Mouse (Mus musculus): ENCODE measurements at regions not wholly inside any gene's neighbourhood (a gene's known extent, or its start where the extent isn't known, plus 50 kb on each side); places are given as distances from the start of the nearest gene placed in this dataset.

- Histone ChIP-seq H3K36me3 (ENCODE audit: control insufficient read depth, insufficient read depth) (no peaks in the 10 kb centered on the region), H3K27me3 (ENCODE audit: control insufficient read depth, insufficient read depth, insufficient read length) (peaks cover 70% of the 10 kb centered on the region), H3K4me2 (ENCODE audit: low read depth) (no peak overlapping the region), H3ac (ENCODE audit: control insufficient read depth, insufficient read length) (no peak overlapping the region), H3K79me2 (ENCODE audit: control insufficient read depth, insufficient read depth) (no peaks in the 10 kb centered on the region), H3K4me3 (no peak overlapping the region)
- no peak for TF ChIP-seq REST (IDR thresholded peaks at IDR 0.05; ENCODE audit: insufficient read depth, insufficient read length)
- peak; percentile 94 for TF ChIP-seq CEBPB (IDR thresholded peaks at IDR 0.05; ENCODE audit: insufficient read depth, poor library complexity, severe bottlenecking)
- TF ChIP-seq SRF (IDR thresholded peaks at IDR 0.05; ENCODE audit: control insufficient read depth, insufficient read length, low read depth): no peak
Observed at GRCm38 (mm10) chr17:80891656-80892055, 52.8 kb upstream of the Tmem178 start.

GRCm38 (mm10) chr17:80889095-80889494 is 55.3 kb upstream of the Tmem178 start:
- peaks cover 71% of the 10 kb centered on the region for H3K27me3 ChIP-seq (ENCODE audit: control insufficient read depth, insufficient read depth, insufficient read length)
- TF ChIP-seq MYOG (IDR thresholded peaks at IDR 0.05; ENCODE audit: control insufficient read depth in 1 of 3, insufficient read depth in 1 of 3, insufficient read length in 2 of 3, low read depth in 2 of 3): no peak
- TF ChIP-seq MAX (IDR thresholded peaks at IDR 0.05; ENCODE audit: low read depth): no peak
- TF ChIP-seq CEBPB (IDR thresholded peaks at IDR 0.05; ENCODE audit: insufficient read depth, poor library complexity, severe bottlenecking): no peak
- no peak for TF ChIP-seq REST (IDR thresholded peaks at IDR 0.05; ENCODE audit: insufficient read depth, insufficient read length)
- no peak for TF ChIP-seq SRF (IDR thresholded peaks at IDR 0.05; ENCODE audit: control insufficient read depth, insufficient read length, low read depth)
- TF ChIP-seq TCF3 (IDR thresholded peaks at IDR 0.05; ENCODE audit: insufficient read length, low read depth): no peak
- no peak for TF ChIP-seq USF1 (IDR thresholded peaks at IDR 0.05; ENCODE audit: low read depth)
- no peak for TF ChIP-seq POLR2AphosphoS2 (IDR thresholded peaks at IDR 0.05; ENCODE audit: insufficient read length, low read depth)
- no peak for TF ChIP-seq MYOD1 (IDR thresholded peaks at IDR 0.05; ENCODE audit: control insufficient read depth in 1 of 3, insufficient read length in 2 of 3, low read depth in 2 of 3)
- no peak for TF ChIP-seq POLR2A (IDR thresholded peaks at IDR 0.05; ENCODE audit: insufficient read length, low read depth)
- TF ChIP-seq E2F4 (IDR thresholded peaks at IDR 0.05; ENCODE audit: insufficient read depth): no peak
- TF ChIP-seq TCF12 (IDR thresholded peaks at IDR 0.05; ENCODE audit: insufficient read depth, poor library complexity, severe bottlenecking): no peak
- H3K79me2 ChIP-seq (ENCODE audit: control insufficient read depth, insufficient read depth): no peaks in the 10 kb centered on the region

GRCm38 (mm10) chr17:80887749-80888119 is 56.7 kb upstream of the Tmem178 start:
- Histone ChIP-seq H3ac (ENCODE audit: control insufficient read depth, insufficient read length) (no peak overlapping the region), H3K4me3 (no peak overlapping the region), H3K4me2 (ENCODE audit: low read depth) (no peak overlapping the region), H3K27me3 (ENCODE audit: control insufficient read depth, insufficient read depth, insufficient read length) (peaks cover 71% of the 10 kb centered on the region), H3K79me2 (ENCODE audit: control insufficient read depth, insufficient read depth) (no peaks in the 10 kb centered on the region), H3K36me3 (ENCODE audit: control insufficient read depth, insufficient read depth) (no peaks in the 10 kb centered on the region)
- TF ChIP-seq TCF12 (IDR thresholded peaks at IDR 0.05; ENCODE audit: insufficient read depth, poor library complexity, severe bottlenecking) (no peak), MAX (IDR thresholded peaks at IDR 0.05; ENCODE audit: low read depth) (no peak), TCF3 (IDR thresholded peaks at IDR 0.05; ENCODE audit: insufficient read length, low read depth) (no peak), MYOD1 (IDR thresholded peaks at IDR 0.05; ENCODE audit: control insufficient read depth in 1 of 3, insufficient read length in 2 of 3, low read depth in 2 of 3) (no peak), E2F4 (IDR thresholded peaks at IDR 0.05; ENCODE audit: insufficient read depth) (no peak)

More at GRCm38 (mm10) chr17:80889095-80889494, 55.3 kb upstream of the Tmem178 start:
- Histone ChIP-seq H3K4me3 (no peak overlapping the region), H3K4me2 (ENCODE audit: low read depth) (no peak overlapping the region), H3K36me3 (ENCODE audit: control insufficient read depth, insufficient read depth) (no peaks in the 10 kb centered on the region), H3ac (ENCODE audit: control insufficient read depth, insufficient read length) (no peak overlapping the region)

- Histone ChIP-seq H3K36me3 (ENCODE audit: control insufficient read depth, insufficient read depth) (no peaks in the 10 kb centered on the region), H3K4me2 (ENCODE audit: low read depth) (no peak overlapping the region), H3ac (ENCODE audit: control insufficient read depth, insufficient read length) (no peak overlapping the region), H3K4me3 (no peak overlapping the region), H3K79me2 (ENCODE audit: control insufficient read depth, insufficient read depth) (no peaks in the 10 kb centered on the region), H3K27me3 (ENCODE audit: control insufficient read depth, insufficient read depth, insufficient read length) (peaks cover 72% of the 10 kb centered on the region)
- TF ChIP-seq MYOG (IDR thresholded peaks at IDR 0.05; ENCODE audit: control insufficient read depth in 1 of 3, insufficient read depth in 1 of 3, insufficient read length in 2 of 3, low read depth in 2 of 3) (no peak), USF1 (IDR thresholded peaks at IDR 0.05; ENCODE audit: low read depth) (no peak), POLR2A (IDR thresholded peaks at IDR 0.05; ENCODE audit: insufficient read length, low read depth) (no peak), POLR2AphosphoS2 (IDR thresholded peaks at IDR 0.05; ENCODE audit: insufficient read length, low read depth) (no peak), E2F4 (IDR thresholded peaks at IDR 0.05; ENCODE audit: insufficient read depth) (no peak), MYOD1 (IDR thresholded peaks at IDR 0.05; ENCODE audit: control insufficient read depth in 1 of 3, insufficient read length in 2 of 3, low read depth in 2 of 3) (no peak), TCF3 (IDR thresholded peaks at IDR 0.05; ENCODE audit: insufficient read length, low read depth) (no peak), SRF (IDR thresholded peaks at IDR 0.05; ENCODE audit: control insufficient read depth, insufficient read length, low read depth) (no peak), CEBPB (IDR thresholded peaks at IDR 0.05; ENCODE audit: insufficient read depth, poor library complexity, severe bottlenecking) (no peak), MAX (IDR thresholded peaks at IDR 0.05; ENCODE audit: low read depth) (no peak), REST (IDR thresholded peaks at IDR 0.05; ENCODE audit: insufficient read depth, insufficient read length) (no peak), TCF12 (IDR thresholded peaks at IDR 0.05; ENCODE audit: insufficient read depth, poor library complexity, severe bottlenecking) (no peak)
Observed at GRCm38 (mm10) chr17:80887021-80887748, 57.2 kb upstream of the Tmem178 start.

- Histone ChIP-seq H3K27me3 (ENCODE audit: control insufficient read depth, insufficient read depth, insufficient read length) (peaks cover 72% of the 10 kb centered on the region), H3K4me2 (ENCODE audit: low read depth) (no peak overlapping the region), H3K36me3 (ENCODE audit: control insufficient read depth, insufficient read depth) (no peaks in the 10 kb centered on the region), H3K4me3 (no peak overlapping the region), H3K79me2 (ENCODE audit: control insufficient read depth, insufficient read depth) (no peaks in the 10 kb centered on the region), H3ac (ENCODE audit: control insufficient read depth, insufficient read length) (no peak overlapping the region)
- TF ChIP-seq MYOG (IDR thresholded peaks at IDR 0.05; ENCODE audit: control insufficient read depth in 1 of 3, insufficient read depth in 1 of 3, insufficient read length in 2 of 3, low read depth in 2 of 3) (no peak), CEBPB (IDR thresholded peaks at IDR 0.05; ENCODE audit: insufficient read depth, poor library complexity, severe bottlenecking) (no peak), TCF12 (IDR thresholded peaks at IDR 0.05; ENCODE audit: insufficient read depth, poor library complexity, severe bottlenecking) (no peak), SRF (IDR thresholded peaks at IDR 0.05; ENCODE audit: control insufficient read depth, insufficient read length, low read depth) (no peak), USF1 (IDR thresholded peaks at IDR 0.05; ENCODE audit: low read depth) (no peak), MYOD1 (IDR thresholded peaks at IDR 0.05; ENCODE audit: control insufficient read depth in 1 of 3, insufficient read length in 2 of 3, low read depth in 2 of 3) (no peak), REST (IDR thresholded peaks at IDR 0.05; ENCODE audit: insufficient read depth, insufficient read length) (no peak), POLR2AphosphoS2 (IDR thresholded peaks at IDR 0.05; ENCODE audit: insufficient read length, low read depth) (no peak), E2F4 (IDR thresholded peaks at IDR 0.05; ENCODE audit: insufficient read depth) (no peak), POLR2A (IDR thresholded peaks at IDR 0.05; ENCODE audit: insufficient read length, low read depth) (no peak), TCF3 (IDR thresholded peaks at IDR 0.05; ENCODE audit: insufficient read length, low read depth) (no peak), MAX (IDR thresholded peaks at IDR 0.05; ENCODE audit: low read depth) (no peak)
Observed at GRCm38 (mm10) chr17:80886211-80886701, 58.2 kb upstream of the Tmem178 start.
